Mouse (Mus musculus) thymus, postnatal 4 days (tissue): Measurements from ENCODE around the gene Gabrr2.

Experiments used
- DNase-seq: peaks from one replicate; pipeline ENCODE4 v3.0.0; 2021

The Gabrr2 gene

DNA sequence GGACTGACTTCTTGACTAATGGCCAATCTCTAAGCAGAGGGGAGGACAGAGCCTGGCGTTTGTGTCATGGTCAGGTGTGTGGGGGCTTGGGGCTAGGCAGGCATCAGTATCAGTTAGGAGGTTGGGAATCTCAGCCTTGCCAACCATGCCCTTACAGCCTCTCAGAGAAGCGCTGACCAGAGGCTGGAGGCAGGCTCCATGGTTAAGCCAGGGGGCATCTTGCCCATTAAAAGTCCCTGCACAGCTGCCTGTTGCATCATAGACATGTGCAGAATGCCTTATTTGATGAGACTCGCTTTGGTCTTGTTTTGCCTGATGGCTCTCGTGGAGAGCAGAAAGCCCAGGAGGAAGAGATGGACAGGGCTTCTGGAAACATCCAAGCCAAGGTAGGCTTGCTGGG, at the start of gene Gabrr2:
Gene Gabrr2 (plus strand): TSS at position 19 of the 400 bp plus-strand sequence.
- DNase-seq = no peak

DNA sequence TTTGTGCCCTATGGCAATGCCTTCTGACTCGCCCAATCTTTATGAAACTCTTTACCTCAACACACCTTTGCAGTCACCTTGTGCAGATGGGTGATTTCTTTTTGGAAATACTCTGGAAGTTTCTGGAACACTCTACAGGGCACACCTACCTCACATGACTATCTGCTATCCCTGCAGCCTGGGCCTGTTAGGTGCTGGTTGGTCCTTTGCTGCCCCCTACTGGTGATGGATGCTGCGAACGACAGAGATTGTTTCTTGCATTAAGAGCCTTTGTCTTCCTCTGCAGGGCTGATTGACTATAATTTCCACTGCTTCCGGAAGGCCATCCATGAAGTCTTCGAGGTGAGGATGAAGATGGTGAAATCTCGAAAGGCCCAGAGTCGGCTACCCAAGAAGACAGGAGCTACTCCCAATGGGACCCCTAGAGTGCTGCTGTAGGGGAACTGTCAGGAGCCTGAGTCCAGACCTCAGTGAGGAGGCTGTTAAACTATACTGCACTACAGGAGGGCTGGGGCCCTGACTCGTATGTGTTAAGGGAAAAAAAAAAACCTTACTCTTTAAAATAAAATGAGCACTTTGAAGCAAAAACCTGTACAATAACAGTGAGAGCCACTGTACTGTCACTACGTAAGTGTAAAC, 44.3 kb upstream of the Gabrr2 start:
- DNase-seq = peak; percentile 95

DNA sequence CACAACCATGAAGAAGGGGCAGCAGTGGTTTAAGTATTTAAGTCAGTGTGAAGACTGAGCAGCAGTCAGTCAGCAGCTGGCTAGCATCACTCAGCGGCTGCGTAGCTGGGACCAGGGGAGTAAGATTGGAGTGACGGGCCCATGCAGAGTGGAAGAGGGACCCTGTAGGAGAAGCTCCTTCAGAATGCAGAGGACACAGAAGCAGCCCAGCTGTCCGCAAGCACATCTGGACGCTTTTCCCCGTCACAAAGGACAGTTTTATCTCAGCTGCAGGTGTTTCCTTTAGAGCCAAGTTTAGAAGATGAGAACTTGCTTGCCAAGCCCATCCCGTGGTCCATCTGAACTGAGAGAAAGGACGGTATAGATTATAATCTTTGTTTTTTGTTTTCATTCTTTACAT, 38.4 kb upstream of the Gabrr2 start:
- peak; percentile 20 for DNase-seq

DNA sequence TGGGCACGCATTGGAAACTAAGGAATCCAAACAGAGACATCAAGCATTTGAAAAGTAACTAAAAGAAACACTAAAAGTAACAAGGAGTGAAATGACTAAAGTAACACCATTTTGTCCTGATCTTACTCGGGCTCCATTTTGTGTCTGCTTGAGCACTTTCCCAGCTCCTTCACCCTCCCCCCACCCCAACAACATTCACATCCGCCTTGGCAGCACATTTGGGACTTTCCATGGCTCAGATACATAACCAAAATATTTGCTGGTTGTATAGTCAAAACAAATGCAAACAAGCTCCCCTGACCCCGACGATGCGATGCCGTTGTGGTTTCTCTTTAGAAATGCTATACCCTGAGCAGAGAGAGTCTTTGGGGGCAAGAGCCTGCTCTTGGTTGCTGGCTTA, 33.7 kb upstream of the Gabrr2 start:
- DNase-seq = no peak

DNA sequence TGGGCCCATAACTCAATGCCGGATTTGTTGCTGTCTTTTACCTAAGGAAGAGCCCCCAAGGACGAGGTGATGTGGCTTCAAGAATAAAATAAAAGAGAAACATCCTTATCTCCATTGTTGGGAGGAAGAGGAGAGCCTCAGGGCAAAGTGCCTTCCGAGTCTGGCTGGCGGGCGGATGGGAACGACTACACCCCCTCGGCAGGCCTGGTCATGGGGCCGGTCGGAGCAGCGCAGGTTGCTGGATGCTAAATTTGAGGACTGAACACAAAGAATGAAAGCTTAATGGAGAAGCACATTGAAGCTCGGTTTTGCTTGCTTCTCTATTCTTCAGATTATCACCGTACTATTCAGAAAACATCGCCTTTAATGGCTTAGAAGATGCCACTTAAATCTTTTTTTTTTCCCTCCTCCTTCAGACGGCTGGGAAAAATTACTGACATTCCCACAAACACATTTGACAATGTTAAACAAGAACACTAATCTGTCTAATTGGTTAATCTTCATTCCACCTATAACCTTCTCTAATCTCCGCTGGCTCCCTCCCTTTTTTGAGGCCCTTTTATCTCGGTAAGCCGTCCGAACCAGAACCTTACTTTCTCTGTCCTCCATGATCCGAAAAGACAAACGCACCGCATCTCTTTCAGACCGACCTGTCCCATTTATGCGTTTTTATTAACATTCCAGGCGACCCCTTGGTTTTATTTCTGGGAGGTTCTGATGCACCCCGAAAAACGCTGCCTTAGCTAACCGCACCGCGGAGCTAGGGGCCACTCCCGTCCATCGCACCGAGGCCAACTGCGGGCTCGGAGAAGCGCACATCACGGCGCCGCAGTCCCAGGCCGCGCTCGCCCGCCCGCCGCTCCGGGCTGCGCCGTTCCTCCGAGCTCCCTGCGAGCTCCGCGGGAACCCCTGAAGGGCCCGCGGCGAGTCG, 32.3 kb upstream of the Gabrr2 start:
- no peak for DNase-seq

DNA sequence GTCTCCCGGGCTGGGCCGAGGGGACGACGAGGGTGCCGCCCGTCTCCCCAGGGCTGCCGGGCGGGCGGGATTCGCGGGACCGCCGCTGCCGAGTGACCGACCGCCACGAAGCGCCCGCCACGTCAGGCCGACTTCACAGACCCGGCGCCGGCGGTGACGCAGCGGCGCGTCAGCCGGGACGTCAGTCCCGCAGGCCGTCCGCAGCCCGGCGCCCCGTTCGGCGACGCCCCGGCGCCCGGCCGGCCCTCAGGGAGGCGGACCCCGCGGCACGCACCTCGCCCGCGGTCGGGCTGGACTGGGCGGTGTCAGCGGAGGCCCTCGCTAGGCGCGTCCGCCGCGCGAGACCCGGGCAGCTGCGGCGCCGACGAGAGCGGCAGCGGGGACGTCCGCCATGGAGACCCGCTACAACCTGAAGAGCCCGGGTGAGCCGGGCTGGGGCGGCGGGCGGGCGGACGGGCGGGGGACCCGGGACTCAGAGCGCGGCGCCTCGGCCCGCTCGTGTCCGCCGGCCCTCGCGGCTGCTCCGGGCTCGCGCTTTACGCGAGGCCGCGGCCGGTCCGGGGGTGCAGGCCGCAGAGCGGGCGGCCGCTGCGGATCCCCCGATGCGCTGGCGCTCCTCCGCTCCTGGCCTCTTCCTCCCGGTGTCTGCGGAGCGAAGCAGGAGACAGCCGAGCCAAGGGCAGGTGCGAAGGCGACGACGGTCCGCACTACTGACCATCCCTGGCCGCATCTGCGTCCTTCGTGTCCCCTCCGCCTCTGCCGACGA, 31.4 kb upstream of the Gabrr2 start, which contains the start of gene Ube2j1:
Gene Ube2j1 (plus strand): TSS at position 222 of the 766 bp plus-strand sequence.
- DNase-seq = peak; percentile 83

DNA sequence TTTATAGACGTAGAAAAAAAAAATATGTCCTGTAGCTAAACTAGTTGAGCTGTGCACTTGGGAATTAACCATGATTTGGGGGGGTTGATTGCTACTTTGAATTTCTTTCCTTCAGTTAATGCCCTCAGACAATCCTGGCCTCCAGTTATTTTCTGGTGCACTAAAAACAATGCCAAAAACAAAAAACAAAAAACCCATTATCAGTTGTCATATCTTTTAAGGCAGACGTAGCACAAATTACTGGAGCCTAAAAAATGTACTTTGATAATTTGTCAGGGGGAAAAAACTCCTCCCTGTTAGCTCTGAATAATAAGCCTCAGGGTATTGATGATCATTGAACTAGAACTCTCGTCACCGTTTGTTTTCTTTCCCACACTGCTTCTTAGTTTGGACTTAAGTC, 30.8 kb upstream of the Gabrr2 start:
- no peak for DNase-seq

DNA sequence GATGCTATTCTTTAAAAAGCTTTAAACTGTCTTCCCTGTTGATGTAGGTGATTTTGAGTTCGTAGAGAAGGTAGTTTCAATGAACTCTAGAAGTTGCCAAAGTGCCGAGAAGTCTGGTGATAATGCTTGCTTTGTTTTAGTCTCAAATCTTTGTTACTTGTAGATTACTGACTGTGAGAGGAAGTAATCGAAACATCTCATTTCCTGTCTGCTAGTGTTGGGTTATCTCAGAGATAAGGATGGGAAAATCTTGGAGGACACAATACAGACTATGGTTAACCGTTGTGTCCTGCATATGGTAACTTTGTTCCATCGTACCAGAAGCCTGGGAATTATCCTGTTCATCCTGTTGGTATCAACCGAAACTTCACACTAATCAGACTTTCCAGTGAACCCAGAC, 29.3 kb upstream of the Gabrr2 start:
- DNase-seq = no peak

DNA sequence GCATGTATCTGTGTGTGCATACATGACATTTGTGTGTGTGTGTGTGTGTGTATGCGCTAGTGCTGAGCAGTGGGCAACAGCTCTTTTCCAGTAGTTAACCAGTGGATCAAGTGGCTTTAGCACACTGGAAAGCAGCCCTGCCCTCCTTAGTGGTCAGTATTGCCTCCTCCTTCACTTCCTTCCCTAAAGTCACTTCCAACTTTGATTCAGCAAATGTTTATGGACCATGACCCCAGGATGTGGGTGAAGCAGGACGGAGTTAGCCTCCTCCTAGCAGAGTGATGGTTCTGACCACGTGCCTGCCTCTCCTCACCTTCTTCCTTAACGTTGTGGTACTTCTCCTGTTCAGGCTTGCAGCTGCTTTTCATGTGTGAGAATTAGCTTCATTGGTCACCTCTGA, 23.0 kb upstream of the Gabrr2 start:
- no peak for DNase-seq

DNA sequence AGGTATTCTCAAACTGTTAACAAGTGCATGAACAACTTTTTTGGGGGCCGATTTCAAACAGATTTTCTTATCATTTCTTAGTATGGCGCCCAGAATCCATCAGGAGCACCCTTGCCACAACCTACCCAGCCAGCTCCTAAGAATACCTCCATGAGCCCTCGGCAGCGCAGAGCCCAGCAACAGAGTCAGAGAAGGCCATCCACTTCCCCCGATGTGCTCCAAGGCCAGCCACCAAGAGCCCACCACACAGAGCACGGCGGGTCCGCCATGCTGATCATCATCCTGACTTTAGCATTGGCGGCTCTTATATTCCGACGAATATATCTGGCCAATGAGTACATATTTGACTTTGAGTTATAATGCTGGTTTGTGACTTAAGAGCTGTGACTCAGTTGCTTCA, 13.2 kb upstream of the Gabrr2 start:
- no peak for DNase-seq

DNA sequence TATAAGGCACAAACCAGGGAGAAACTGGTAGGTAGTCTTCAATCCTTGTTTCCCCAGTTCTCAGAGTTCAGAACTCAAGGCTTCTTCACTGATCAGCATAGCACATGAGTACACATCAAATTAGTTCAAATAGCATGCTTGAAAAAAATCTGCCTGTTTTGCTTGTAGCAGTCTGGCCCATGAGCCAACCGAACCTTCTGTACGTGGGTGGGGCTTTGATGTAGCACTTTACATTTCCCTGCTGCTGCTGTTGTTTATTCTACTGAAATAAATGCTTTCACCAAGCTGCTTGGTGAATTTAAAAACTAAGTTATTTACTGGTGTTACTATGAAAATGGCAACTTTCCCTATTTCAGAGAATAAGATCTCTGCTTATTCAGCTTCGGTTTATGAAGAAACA, 10.7 kb upstream of the Gabrr2 start:
- DNase-seq = no peak

DNA sequence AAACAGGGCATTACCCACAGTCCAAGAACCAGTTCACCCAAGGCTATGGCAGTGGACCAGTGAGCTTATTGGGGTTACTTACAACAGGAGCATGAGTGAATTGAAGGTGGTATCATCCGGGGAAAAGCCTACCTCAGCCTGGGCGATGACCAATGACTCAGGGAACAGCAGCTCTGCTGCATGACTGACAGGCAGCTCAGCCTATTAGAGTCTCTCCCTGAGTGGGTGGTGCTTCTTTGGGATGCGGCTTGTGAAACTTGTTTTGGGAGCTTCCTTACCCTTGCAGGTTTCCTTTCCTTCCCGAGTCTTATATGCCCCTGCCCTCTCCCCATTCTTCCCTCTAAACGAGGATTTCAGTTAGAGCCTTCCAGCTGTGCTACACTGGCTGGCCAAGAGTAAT, 10.1 kb upstream of the Gabrr2 start:
- DNase-seq = no peak

DNA sequence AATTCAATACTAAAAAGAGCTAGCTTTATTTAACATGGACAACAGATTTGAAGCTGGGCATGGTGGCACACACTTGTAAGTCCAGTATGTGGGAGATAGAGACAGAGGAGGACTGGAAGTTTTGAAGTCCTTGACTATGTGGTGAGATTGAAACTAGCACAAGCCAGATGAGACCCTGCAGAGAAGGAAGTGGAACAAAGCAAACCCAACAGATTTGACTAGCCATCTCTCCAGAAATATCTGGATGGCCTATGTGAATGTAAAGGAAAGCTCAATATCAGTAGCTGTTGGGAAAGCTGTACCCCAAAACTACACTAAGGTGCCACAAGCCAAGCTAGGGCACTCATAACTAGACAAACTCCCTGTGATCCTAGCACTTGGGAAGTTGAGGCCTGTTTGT, 8.4 kb upstream of the Gabrr2 start:
- DNase-seq = no peak

DNA sequence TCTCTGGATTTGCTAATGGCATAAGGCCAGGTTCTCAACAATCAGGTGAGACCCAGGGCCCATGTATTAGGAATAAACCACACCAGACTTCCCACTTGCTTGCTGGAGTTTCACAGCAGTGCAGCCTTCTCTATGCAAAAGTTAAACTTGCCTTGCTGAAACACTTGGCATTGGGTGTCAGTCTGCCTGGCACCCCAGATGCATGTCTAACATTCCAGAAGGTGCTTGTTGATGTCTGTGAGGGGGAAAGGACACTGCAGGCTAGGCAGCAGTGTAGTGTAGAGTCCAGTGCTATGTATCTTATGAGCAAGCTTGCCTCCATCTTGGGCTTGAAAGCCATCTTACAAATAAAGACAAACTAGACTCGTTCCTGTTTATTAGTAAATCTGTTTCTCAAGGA, 6.5 kb upstream of the Gabrr2 start:
- DNase-seq = no peak

DNA sequence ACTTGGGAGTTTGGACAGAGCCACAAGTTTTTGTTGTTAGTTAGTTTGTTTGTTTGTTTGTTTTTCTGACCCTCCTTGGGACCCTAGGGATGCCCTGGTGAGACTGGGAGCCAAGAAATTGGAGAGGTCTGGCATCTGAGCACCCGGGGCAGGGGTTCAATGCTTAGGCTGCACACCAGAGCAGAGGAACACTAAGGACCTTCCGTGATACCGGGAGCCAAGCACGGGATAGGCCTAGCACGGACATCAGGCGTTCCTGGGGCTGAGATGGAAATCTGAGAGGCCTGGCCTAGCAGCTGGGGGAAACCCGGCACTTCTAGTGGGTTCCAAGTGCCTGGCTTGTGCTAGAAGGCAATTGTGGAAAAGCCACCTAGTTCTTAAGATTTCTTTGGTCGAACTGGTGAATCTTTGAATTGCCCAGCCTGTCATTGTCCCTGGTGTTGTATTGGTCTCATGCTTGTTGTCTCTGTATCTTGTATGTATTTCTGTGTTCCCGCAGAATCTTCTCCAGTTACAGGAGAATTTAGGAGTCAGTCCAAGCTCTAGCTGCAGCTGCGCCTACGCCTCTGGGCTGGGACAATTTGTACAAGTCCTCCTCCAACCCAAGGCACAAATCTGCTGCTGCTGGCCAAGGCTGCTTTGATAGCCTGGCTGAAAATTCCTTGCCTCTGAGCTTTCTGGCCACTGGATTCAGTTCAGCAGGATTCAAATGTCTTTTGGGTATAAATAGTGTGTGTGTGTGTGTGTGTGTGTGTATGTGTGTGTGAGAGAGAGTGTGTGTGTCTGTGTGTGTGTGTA, 4.7 kb upstream of the Gabrr2 start:
- DNase-seq = no peak

DNA sequence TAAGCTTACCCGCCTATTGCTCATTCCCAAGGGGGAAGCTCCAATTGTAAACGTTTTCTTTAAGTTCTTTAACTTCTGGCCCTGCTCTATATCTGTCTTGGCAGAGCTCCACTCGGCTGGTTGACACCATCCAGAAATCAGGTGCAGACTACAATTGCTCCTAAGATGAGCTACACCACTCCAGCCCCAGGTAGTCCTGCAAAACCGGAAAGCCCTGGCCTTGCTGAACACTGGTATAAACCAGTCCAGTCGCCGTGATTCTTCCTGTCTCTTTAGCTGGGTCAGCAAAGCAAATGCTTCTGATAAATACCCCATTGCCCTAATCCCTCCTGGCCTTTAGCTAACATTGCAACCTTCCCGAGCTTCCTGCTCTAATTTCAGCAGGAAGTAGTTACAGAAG, 1.6 kb upstream of the Gabrr2 start:
- no peak for DNase-seq

DNA sequence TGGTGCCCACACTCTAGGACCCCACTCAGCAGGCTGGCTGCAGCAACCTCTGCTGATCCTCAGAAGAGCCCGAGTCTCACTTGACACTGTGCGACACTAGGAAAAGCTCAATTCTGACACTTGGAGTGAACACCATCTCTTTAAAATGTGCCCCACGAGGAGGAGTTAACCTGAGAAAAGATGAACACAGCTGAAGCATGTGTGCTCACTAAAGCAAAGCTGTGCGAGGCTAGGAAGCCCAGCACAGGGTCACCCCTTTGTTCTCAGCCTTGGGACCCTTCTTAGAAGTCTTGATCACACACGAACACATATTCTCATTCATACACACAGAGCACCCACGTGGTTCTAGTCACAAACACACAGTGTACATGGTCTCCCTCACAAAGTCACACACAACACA, 2.2 kb downstream of the Gabrr2 start:
- no peak for DNase-seq

DNA sequence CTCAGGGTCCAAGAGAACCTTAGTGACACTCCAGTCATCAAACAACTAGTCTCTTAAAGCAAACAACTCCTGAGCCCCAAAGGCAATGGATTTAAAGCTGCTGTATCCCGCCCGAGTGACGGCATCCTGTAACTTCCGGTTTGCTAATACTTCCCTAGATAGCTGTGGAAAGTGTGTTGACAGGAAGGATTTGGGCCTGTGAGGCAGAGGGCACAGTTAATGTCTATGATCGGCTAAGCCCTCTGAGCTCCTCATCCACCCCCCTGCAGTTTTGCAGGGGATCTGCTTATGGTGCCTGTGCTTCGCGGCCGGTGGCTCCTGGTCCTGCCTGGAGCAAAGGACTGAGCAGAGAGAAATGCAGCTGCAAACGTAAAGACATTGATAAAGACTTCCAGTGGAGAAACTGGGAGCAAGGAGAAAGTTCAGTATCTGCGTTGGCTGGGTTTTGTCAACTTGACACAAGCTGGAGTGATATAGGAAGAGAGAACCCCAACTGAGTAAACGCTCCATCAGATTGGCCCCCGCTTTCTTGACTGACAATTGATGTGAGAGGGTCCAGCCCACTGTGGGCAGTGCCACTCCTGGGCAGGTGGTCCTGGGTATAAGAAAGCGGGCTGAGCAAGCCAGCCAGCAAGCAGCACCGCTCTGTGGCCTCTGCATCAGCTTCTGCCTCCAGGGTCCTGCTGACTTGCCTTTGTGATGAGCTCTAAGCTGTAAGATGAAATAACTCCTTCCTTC, 3.6 kb downstream of the Gabrr2 start:
- no peak for DNase-seq

DNA sequence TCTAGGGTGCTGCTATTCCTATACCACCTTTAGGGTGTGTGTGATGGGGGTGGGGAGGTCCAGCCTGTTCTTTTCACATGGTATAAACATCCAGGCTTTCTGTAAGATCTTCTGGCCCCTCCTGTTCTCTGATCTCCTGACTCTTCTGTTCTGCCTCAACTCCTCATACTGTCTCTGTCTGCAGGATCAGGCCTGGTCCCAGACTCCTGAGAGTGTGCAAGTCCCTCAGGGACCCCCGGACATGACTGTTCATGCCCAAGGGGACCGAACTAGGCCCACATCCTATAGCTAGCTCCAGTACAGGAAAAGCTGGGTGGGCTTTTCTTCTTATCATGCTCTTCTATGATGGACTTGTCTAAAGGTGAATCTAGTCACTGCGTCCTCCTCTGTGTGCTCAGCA, 4.5 kb downstream of the Gabrr2 start:
- no peak for DNase-seq

DNA sequence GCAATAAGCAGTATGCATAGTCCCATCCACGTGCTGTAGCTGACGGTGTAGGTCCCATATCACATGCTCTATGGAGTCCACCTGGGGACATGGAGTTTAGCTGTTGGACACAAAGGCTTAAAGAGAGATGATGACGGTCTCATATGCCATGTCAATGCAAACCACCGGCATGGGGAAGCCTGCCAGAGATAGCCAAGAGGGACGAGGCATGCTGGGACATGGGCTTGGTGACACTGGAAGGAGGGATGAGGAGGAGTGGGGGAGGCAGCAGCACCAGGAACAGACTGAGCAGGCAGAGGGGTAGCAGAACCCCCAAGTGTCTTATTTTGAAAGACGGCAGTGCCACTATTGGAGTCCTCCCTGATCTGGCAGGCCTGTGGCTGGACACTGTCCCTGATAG, 5.0 kb downstream of the Gabrr2 start:
- DNase-seq = no peak

DNA sequence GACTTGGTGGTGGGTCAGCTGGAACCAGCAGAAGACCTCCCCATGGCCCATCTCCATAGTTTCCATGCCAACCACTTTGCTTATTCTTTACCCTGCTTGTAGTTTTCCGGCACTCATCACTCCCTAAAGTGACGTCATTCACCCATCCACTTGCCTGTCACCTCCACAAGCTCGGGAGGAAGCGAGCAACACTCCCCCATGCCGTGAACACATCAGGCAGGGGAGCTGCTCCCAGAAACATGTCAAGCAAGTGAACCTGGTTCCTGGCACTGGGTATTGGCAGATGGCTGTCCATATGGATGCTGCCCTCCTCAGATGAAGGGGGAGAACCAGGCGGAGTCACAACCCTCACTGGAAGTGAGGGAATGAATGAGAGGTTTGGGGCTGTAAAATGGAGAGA, 6.1 kb downstream of the Gabrr2 start:
- DNase-seq = no peak

DNA sequence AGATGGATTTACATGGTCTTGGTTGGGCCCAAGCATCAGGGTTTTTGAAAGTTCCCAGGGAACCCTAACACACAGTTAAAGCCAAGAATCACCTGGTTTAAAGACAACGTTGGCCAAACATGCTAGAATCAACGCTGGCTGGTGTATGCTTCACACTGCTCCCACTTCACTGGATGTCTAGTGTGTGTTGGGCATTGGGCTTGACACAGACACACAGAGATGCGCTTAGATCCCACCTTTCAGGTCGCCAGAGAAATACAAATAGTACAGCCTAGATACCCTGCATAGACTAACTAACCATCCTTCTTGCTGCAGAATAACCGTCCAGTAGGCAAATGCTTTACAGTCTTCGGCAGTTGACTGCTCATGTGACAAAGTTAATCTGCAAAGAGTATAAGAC, 7.5 kb downstream of the Gabrr2 start:
- no peak for DNase-seq
